Mouse (Mus musculus) layer of hippocampus, postnatal 25 days (tissue): ENCODE data around the gene Arid4b. TPM values are rescaled to one million over a fixed set of nuclear protein-coding genes. Genes with fewer than 3 reads are reported as not detected.

Source experiments
- DNase-seq, 2 experiments: peaks; one replicate each; pipeline ENCODE4 v3.0.0; 2022; ENCODE audit warnings: mixed read lengths in 2 of 2, low spot score in 1 of 2; ENCODE audit errors: extremely low spot score in 1 of 2
- total RNA-seq, 2 experiments: library from RNA; stranded (reverse); gene quantifications; 2 replicates each; pipeline ENCODE4 v1.2.3; 2021

Arid4b gene
- total RNA-seq, 2 experiments from 2014 or later = 39.3 to 48.1 TPM

DNA sequence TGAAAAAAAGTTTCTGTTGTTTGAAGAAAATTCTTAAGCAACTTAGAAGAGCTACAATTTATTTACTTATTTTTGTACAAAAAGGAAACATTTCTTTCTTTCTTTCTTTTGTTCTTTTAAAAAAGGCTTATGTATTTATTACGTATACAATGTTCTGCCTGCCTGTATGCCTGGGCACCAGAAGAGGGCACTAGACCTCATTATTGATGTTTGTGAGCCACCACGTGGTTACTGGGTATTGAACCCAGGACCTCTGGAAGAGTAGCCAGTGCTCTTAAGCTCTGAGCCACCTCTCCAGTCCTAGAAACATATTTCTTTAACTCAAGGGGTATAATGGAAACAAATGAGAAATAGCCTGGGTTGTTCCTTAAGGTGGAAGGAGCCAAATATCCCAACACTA, 182.9 kb downstream of the Arid4b start:
- no peak for DNase-seq

Other genes with a start within 250 kb of the Arid4b start
- 10 to 100 TPM; 12.7 to 15.5 TPM for gene B3galnt2, start 108.8 kb upstream of the Arid4b start, total RNA-seq
- 10 to 100 TPM; 61.3 to 89.7 TPM for gene Tbce, start 23.6 kb upstream of the Arid4b start, total RNA-seq
- 10 to 100 TPM; 53.7 to 62.0 TPM for gene Ggps1, start 256 bp downstream of the Arid4b start, total RNA-seq